Mouse (Mus musculus): ENCODE measurements around the gene Ergic1.

- TF ChIP-seq CTCF (IDR thresholded peaks at IDR 0.05; ENCODE audit: low read depth, low read length), result no peak
- no peak for TF ChIP-seq TAL1 (conservative IDR thresholded peaks at IDR 0.05; ENCODE audit: low read depth, low read length)
- no peak for TF ChIP-seq GATA1 (IDR thresholded peaks at IDR 0.05; ENCODE audit: borderline replicate concordance, low read length)
These were observed 19.6 kb downstream of the Ergic1 start for GRCm38 (mm10) chr17:26580873-26581401.
